Mouse (Mus musculus) hematopoietic stem cell, adult 5-6 weeks (primary cell): ENCODE results near the gene Mdga1. TPM values are rescaled to one million over a fixed set of nuclear protein-coding genes. Genes with fewer than 3 reads are reported as not detected.

ENCODE experiments used
- ATAC-seq, 2 experiments: fragments of 125-278 bp in 1 of 2; replicated peaks in 1 of 2; 2 replicates each; pipeline ENCODE4 v1.8.0; 2016 to 2017; ENCODE audit warnings: inconsistent platforms in 2 of 2, mild to moderate bottlenecking in 2 of 2, moderate number of reproducible peaks in 2 of 2, low read depth in 1 of 2, moderate TSS enrichment in 1 of 2; ENCODE audit not compliant: low FRiP score in 2 of 2, poor library complexity in 2 of 2, severe bottlenecking in 2 of 2, insufficient read depth in 1 of 2, low TSS enrichment in 1 of 2
- total RNA-seq: library from RNA; stranded (forward); fragments of 172-1452, 232-1000 nt; gene quantifications from 2 replicates; pipeline ENCODE4 v1.2.3, GENCODE M21; 2017

The Mdga1 gene
- total RNA-seq, 1 experiment from 2014 or later = 26.6 TPM

DNA sequence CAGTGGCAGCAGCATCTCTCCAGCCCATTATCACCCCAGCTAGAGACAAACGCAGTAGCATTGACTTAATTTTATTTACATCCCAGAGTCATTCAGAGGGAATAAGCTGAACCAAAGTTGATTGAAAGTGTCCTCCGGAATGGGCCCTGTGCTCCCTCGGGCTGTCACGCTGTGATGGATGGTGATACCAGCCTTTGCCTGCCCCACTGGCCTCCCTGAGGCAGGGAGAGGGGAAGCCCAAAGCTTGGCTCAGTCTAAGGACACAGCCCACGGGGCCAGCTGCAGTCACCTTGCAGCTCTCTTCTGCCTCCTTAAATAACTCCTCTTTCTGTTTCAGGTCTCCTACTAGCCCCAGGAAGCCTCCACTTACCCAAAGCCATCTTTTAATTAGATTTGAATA is 18.3 kb upstream of the Mdga1 start:
- no peak for ATAC-seq

DNA sequence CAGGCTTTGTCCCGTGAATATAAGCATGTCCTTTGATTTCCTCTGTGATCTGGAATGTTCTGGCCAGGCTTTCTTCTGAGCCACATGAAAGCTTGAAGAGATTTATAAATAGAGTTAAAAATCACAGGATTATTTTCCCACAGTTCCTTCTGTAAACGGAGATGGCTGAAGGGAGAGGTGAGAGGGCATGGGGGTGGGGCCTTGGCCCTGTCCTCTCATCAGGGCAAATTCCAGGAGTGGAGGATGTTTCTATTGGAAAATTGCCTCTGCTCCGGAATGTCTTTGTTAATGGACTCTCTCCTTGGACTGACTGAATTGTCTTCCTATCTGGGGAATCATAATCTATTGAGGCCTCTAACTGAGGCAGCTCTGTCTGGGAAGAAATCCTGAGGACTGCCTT is 15.6 kb upstream of the Mdga1 start:
- no peak for ATAC-seq

DNA sequence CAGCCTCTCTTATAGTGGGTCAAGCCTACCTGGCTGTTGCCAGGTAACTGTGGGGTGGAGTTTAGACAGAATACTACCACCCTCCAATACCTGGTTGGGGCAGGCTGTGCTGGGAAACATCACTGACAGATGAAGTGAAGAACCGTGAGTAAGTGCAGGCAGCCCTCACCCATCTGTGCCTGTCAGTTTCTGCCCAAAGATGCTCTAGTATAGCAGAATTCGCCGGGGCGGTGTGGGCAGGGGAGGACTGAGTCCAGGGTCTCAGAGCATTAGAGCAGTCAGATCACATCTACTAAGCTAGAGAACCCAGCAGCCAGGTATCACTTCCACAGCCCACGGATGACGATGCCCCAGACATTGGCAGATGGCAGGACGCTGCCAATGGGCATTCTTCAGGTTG is 15.0 kb upstream of the Mdga1 start:
- no peak for ATAC-seq

DNA sequence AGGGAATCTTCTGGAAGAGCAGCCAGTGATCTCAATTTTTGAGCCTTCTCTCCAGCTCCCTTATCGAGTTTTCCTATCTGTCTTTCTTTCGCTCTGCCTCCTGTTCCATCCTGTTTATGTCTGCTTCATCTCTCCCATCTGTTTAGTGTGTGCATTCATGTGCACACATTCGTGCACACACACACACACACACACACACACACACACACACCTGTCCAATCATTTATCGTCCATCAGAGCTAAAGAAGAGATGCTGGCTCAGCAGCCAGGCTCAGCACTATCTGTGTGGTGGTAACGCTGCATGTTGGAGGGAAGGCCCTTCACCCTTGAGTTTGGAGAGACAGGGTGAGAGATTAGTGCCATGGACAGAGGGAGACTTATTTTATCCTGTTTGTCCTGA is 13.3 kb upstream of the Mdga1 start:
- no peak for ATAC-seq

DNA sequence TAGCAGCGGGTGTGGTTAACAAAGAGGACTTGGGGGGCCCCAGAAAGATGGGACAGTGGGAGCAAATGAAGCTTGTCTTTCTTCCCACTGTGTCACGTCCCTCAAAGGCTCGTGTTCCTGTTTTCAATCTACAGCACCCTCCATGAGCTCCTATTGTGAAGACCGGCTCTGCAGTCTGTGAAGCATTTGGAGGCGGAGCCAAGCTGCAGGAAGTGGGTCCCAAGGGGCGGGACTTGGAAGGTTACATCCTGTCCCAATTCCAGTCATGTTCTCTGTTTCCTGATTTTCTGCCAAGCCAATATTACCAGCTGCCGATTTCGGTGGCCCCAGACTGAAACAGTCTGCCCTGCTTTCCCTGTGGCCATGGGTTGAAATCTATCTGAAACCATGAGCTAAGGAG is 11.7 kb upstream of the Mdga1 start:
- no peak for ATAC-seq

- ATAC-seq = peak; percentile 40 to 53; a peak in 2 of 4 replicates
Measured at GRCm38 (mm10) chr17:29979841-29980240, 10.0 kb upstream of the Mdga1 start.

- ATAC-seq = no peak
Measured at GRCm38 (mm10) chr17:29979020-29979419, 9.1 kb upstream of the Mdga1 start.

GRCm38 (mm10) chr17:29975731-29976130 is 5.8 kb upstream of the Mdga1 start:
- ATAC-seq = peak; percentile 73 to 78

- ATAC-seq = no peak
Measured at GRCm38 (mm10) chr17:29973226-29973625, 3.3 kb upstream of the Mdga1 start.

DNA sequence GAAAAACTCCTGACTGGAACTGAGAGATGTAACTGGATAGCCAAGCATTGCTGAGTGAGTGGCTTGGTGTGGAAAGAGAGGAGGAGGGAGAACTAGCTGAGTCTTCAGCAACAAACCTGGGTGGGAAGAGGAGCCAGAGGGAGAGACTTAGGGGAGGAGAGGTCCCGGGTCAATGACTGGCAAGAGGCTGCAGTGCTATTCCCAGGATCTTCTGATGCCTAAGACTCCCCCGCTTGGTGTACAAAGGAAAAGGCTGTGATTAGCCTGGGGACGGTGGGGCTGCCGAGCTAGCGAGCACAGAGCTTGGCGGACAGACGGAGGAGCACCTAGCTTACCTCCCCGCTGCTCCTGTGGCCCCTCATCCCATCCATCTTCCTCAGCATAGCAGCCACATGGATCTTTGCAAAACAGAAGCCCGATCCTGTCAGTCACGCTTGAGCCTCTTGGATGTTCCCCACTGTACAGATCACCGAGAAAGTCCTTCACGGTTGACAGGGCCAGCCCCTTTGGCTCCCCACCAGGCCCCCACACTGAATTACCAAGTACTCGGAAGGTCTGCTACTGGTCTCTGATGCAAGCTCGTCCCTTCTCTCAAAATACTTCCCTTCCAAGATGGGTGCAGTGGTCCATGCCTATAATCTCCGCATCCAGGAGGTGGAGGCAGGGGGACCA is 2.0 kb upstream of the Mdga1 start:
- no peak for ATAC-seq

GRCm38 (mm10) chr17:29965506-29965905 is 4.4 kb downstream of the Mdga1 start:
- no peak for ATAC-seq

- peak; percentile 46 to 53; a peak in 2 of 4 replicates for ATAC-seq
Measured at GRCm38 (mm10) chr17:29963730-29964259, 6.1 kb downstream of the Mdga1 start.

DNA sequence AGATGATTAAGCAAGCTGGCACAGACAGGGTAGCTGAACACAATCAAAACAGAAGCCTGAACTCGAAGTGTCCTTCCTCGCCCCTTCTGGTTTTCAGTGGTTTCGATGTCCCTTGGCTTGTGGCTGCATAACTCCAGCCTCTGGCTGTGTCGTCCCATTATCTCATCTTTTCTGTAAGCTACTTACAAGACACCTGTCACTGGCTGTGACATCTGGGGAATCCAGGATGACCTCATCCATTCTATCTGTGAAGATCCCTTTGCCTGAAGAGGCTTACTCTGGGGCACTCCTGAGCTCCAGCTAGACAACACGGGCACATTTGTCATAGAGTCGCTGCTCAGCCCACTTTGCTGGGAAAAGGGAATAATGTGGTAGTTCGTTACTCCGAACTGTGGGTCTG is 14.0 kb downstream of the Mdga1 start:
- no peak for ATAC-seq

DNA sequence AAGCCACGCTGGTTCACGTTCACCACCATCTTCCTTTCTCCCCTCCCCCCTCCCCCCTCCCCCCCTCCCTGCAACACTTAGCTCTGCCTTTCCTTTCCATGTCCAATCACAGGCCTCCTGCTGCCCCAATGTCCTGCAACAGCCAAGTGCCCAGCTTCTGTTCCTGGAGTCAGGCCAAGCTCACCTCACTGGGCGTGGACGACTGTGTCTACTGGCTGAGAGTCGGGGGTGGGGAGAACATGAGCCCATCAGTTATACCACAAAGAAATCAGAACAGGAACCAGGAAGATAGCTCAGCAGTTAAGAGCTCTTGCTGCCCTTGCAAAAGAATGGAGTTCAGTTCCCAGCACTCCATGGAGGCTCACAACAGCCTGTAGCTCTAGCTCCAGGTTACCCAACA is 15.6 kb downstream of the Mdga1 start:
- ATAC-seq = no peak

GRCm38 (mm10) chr17:29951100-29951499 is 18.8 kb downstream of the Mdga1 start:
- ATAC-seq = peak; percentile 68 to 86; a peak in 3 of 4 replicates

DNA sequence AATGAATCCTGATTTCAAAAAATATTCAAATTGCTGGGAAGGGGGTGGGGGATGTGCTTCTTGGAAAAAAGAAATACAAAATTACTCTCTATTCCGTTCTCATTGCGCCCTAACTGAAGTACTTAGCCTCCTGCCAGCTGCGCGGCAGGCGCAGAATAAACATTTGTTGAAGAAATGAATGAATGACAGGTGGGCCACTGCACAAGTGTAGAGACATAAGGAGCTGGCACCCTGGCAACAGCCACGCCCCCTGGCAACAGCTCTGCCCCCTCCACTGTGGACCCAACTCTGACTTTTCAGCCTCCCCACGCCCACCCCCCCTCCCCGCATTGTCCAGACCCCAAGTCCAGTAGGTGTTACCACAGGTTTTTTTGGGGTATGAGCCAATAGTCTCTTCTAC is 19.3 kb downstream of the Mdga1 start:
- no peak for ATAC-seq

DNA sequence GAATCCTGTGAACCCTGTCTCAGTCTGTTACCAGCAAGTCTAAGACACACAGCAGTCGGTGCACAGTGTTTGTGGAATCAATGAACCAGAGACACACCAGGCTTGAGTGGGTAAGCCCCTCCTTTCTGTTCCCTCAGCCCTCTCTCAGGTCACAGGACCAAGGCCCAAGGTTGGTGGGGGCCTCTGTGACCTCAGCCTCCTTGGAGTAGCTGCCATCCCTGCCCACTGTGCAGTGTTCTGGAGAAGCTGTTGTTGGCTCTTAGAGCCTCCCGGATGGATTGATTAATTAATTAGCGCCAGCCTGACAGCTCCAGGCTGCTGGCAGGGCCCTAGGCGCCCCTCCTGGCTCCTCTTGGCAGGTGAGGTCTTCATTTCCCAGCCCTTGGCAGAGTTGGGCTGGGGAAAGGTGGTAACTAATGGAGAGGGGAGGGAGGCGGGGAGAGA is 22.6 kb downstream of the Mdga1 start:
- no peak for ATAC-seq

GRCm38 (mm10) chr17:29944376-29944775 is 25.5 kb downstream of the Mdga1 start:
- ATAC-seq = no peak

DNA sequence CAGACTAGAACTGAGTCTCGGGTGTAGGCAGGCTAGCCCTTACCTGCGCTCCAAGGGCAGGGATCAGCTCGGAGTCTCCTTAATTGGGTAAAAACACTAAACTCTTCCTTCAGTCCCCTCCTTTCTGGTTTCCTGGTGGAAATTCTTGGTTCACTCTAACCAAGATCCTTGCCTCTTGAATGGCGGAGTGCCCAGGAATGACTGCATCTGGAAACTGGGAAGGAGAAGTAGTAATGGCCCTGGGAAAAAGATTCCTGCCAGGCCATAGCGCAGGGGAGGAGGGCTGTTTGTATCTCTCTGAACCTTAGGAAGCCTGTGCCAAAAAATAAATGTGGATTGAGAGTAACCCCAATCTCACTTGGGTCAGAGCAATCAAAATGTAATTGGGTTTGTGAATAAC is 30.9 kb downstream of the Mdga1 start:
- no peak for ATAC-seq
